Mouse (Mus musculus): ENCODE data around the gene Ybey. TPM values are rescaled to one million over a fixed set of nuclear protein-coding genes. Genes with fewer than 3 reads are reported as not detected.

The Ybey gene
- polyA plus RNA-seq, 1 experiment from 2014 or later = 4.7 TPM

GRCm38 (mm10) chr10:76489205-76489604, 20.3 kb upstream of the Ybey start:
- 89% methylated on average over 15 of the region's 15 CpGs for WGBS
- H3K36me3 ChIP-seq (ENCODE audit: control insufficient read depth, insufficient read depth, low read length) = peaks cover 93% of the 10 kb centered on the region
- no peak overlapping the region for H3K4me2 ChIP-seq (ENCODE audit: low read length)

GRCm38 (mm10) chr10:76488265-76488664, 19.4 kb upstream of the Ybey start:
- H3K9ac ChIP-seq (ENCODE audit: low read length) = no peak overlapping the region
- WGBS = 95% methylated on average over 8 of the region's 8 CpGs
- H3K36me3 ChIP-seq (ENCODE audit: control insufficient read depth, insufficient read depth, low read length) = peaks cover 93% of the 10 kb centered on the region
- DNase-seq (ENCODE audit: low spot score) (no peak), ATAC-seq (replicated peaks; ENCODE audit: low FRiP score, low TSS enrichment, low read depth) (no peak)
- H3K27ac ChIP-seq (ENCODE audit: low read depth) = no peak overlapping the region
- no peaks in the 10 kb centered on the region for H3K27me3 ChIP-seq (replicated peaks; ENCODE audit: control insufficient read depth, insufficient read depth, low read length)
- H3K4me2 ChIP-seq (ENCODE audit: low read length) = no peak overlapping the region
- no peak overlapping the region for H3K4me3 ChIP-seq (ENCODE audit: low read depth, low read length)
- no peaks in the 10 kb centered on the region for H3K9me3 ChIP-seq (ENCODE audit: control insufficient read depth, low read length)
- H3K4me1 ChIP-seq (replicated peaks; ENCODE audit: control insufficient read depth, insufficient read depth, low read length) = no peaks in the 10 kb centered on the region

More at GRCm38 (mm10) chr10:76489205-76489604, 20.3 kb upstream of the Ybey start:
- Histone ChIP-seq H3K27me3 (replicated peaks; ENCODE audit: control insufficient read depth, insufficient read depth, low read length) (no peaks in the 10 kb centered on the region), H3K4me3 (ENCODE audit: low read depth, low read length) (no peak overlapping the region), H3K4me1 (replicated peaks; ENCODE audit: control insufficient read depth, insufficient read depth, low read length) (no peaks in the 10 kb centered on the region), H3K9ac (ENCODE audit: low read length) (no peak overlapping the region), H3K27ac (ENCODE audit: low read depth) (no peak overlapping the region), H3K9me3 (ENCODE audit: control insufficient read depth, low read length) (no peaks in the 10 kb centered on the region)
- no peak for ATAC-seq (replicated peaks; ENCODE audit: low FRiP score, low TSS enrichment, low read depth)
- no peak for DNase-seq (ENCODE audit: low spot score)

GRCm38 (mm10) chr10:76486302-76486701, 17.4 kb upstream of the Ybey start:
- H3K36me3 ChIP-seq (ENCODE audit: control insufficient read depth, insufficient read depth, low read length) = peaks cover 97% of the 10 kb centered on the region

GRCm38 (mm10) chr10:76481480-76481879, 12.6 kb upstream of the Ybey start:
- H3K9ac ChIP-seq (ENCODE audit: low read length) = no peak overlapping the region
- no peaks in the 10 kb centered on the region for H3K9me3 ChIP-seq (ENCODE audit: control insufficient read depth, low read length)
- no peaks in the 10 kb centered on the region for H3K27me3 ChIP-seq (replicated peaks; ENCODE audit: control insufficient read depth, insufficient read depth, low read length)
- no peaks in the 10 kb centered on the region for H3K4me1 ChIP-seq (replicated peaks; ENCODE audit: control insufficient read depth, insufficient read depth, low read length)
- 91% methylated on average over 6 of the region's 6 CpGs for WGBS
- no peak for DNase-seq (ENCODE audit: low spot score)
- no peak for ATAC-seq (replicated peaks; ENCODE audit: low FRiP score, low TSS enrichment, low read depth)
- H3K4me2 ChIP-seq (ENCODE audit: low read length) = no peak overlapping the region
- H3K27ac ChIP-seq (ENCODE audit: low read depth) = no peak overlapping the region
- H3K4me3 ChIP-seq (ENCODE audit: low read depth, low read length) = no peak overlapping the region
- peaks cover 96% of the 10 kb centered on the region for H3K36me3 ChIP-seq (ENCODE audit: control insufficient read depth, insufficient read depth, low read length)

More at GRCm38 (mm10) chr10:76486302-76486701, 17.4 kb upstream of the Ybey start:
- H3K4me1 ChIP-seq (replicated peaks; ENCODE audit: control insufficient read depth, insufficient read depth, low read length) = no peaks in the 10 kb centered on the region
- H3K9me3 ChIP-seq (ENCODE audit: control insufficient read depth, low read length) = no peaks in the 10 kb centered on the region
- no peak overlapping the region for H3K27ac ChIP-seq (ENCODE audit: low read depth)
- no peak overlapping the region for H3K4me3 ChIP-seq (ENCODE audit: low read depth, low read length)
- WGBS = 90% methylated on average over 2 of the region's 2 CpGs
- H3K27me3 ChIP-seq (replicated peaks; ENCODE audit: control insufficient read depth, insufficient read depth, low read length) = no peaks in the 10 kb centered on the region
- H3K4me2 ChIP-seq (ENCODE audit: low read length) = no peak overlapping the region
- DNase-seq (ENCODE audit: low spot score) = no peak
- no peak for ATAC-seq (replicated peaks; ENCODE audit: low FRiP score, low TSS enrichment, low read depth)
- no peak overlapping the region for H3K9ac ChIP-seq (ENCODE audit: low read length)

GRCm38 (mm10) chr10:76480851-76481250, 11.9 kb upstream of the Ybey start:
- Histone ChIP-seq H3K4me3 (ENCODE audit: low read depth, low read length) (no peak overlapping the region), H3K27me3 (replicated peaks; ENCODE audit: control insufficient read depth, insufficient read depth, low read length) (no peaks in the 10 kb centered on the region), H3K9ac (ENCODE audit: low read length) (no peak overlapping the region), H3K4me1 (replicated peaks; ENCODE audit: control insufficient read depth, insufficient read depth, low read length) (no peaks in the 10 kb centered on the region), H3K27ac (ENCODE audit: low read depth) (no peak overlapping the region), H3K36me3 (ENCODE audit: control insufficient read depth, insufficient read depth, low read length) (peaks cover 96% of the 10 kb centered on the region), H3K4me2 (ENCODE audit: low read length) (no peak overlapping the region), H3K9me3 (ENCODE audit: control insufficient read depth, low read length) (no peaks in the 10 kb centered on the region)
- ATAC-seq (replicated peaks; ENCODE audit: low FRiP score, low TSS enrichment, low read depth) (no peak), DNase-seq (ENCODE audit: low spot score) (no peak)
- WGBS = 97% methylated on average over 12 of the region's 13 CpGs

GRCm38 (mm10) chr10:76473759-76474158, 4.8 kb upstream of the Ybey start:
- no peak overlapping the region for H3K4me3 ChIP-seq (ENCODE audit: low read depth, low read length)
- no peaks in the 10 kb centered on the region for H3K9me3 ChIP-seq (ENCODE audit: control insufficient read depth, low read length)
- H3K36me3 ChIP-seq (ENCODE audit: control insufficient read depth, insufficient read depth, low read length) = peaks cover 76% of the 10 kb centered on the region
- H3K27me3 ChIP-seq (replicated peaks; ENCODE audit: control insufficient read depth, insufficient read depth, low read length) = no peaks in the 10 kb centered on the region
- DNase-seq (ENCODE audit: low spot score) (no peak), ATAC-seq (replicated peaks; ENCODE audit: low FRiP score, low TSS enrichment, low read depth) (no peak)
- no peak overlapping the region for H3K4me2 ChIP-seq (ENCODE audit: low read length)
- WGBS = 92% methylated on average over 5 of the region's 5 CpGs
- no peak overlapping the region for H3K27ac ChIP-seq (ENCODE audit: low read depth)
- no peaks in the 10 kb centered on the region for H3K4me1 ChIP-seq (replicated peaks; ENCODE audit: control insufficient read depth, insufficient read depth, low read length)
- H3K9ac ChIP-seq (ENCODE audit: low read length) = no peak overlapping the region

GRCm38 (mm10) chr10:76462721-76463120, 6.2 kb downstream of the Ybey start:
- Histone ChIP-seq H3K36me3 (ENCODE audit: control insufficient read depth, insufficient read depth, low read length) (no peaks in the 10 kb centered on the region), H3K9ac (ENCODE audit: low read length) (no peak overlapping the region), H3K4me2 (ENCODE audit: low read length) (no peak overlapping the region), H3K27me3 (replicated peaks; ENCODE audit: control insufficient read depth, insufficient read depth, low read length) (no peaks in the 10 kb centered on the region), H3K4me1 (replicated peaks; ENCODE audit: control insufficient read depth, insufficient read depth, low read length) (no peaks in the 10 kb centered on the region), H3K9me3 (ENCODE audit: control insufficient read depth, low read length) (0 out of 2 replicates have a peak, but pooled peaks cover 3% of the 10 kb centered on the region), H3K27ac (ENCODE audit: low read depth) (no peak overlapping the region), H3K4me3 (ENCODE audit: low read depth, low read length) (no peak overlapping the region)
- ATAC-seq (replicated peaks; ENCODE audit: low FRiP score, low TSS enrichment, low read depth) (no peak), DNase-seq (ENCODE audit: low spot score) (no peak)
- WGBS = 86% methylated on average over 6 of the region's 6 CpGs

GRCm38 (mm10) chr10:76462312-76462711, 6.6 kb downstream of the Ybey start:
- WGBS = 89% methylated on average over 7 of the region's 7 CpGs
- H3K4me3 ChIP-seq (ENCODE audit: low read depth, low read length) = no peak overlapping the region

GRCm38 (mm10) chr10:76461255-76461654, 7.7 kb downstream of the Ybey start:
- Histone ChIP-seq H3K4me1 (replicated peaks; ENCODE audit: control insufficient read depth, insufficient read depth, low read length) (no peaks in the 10 kb centered on the region), H3K9me3 (ENCODE audit: control insufficient read depth, low read length) (0 out of 2 replicates have a peak, but pooled peaks cover 3% of the 10 kb centered on the region), H3K4me2 (ENCODE audit: low read length) (no peak overlapping the region), H3K27me3 (replicated peaks; ENCODE audit: control insufficient read depth, insufficient read depth, low read length) (no peaks in the 10 kb centered on the region), H3K4me3 (ENCODE audit: low read depth, low read length) (no peak overlapping the region), H3K9ac (ENCODE audit: low read length) (no peak overlapping the region), H3K36me3 (ENCODE audit: control insufficient read depth, insufficient read depth, low read length) (no peaks in the 10 kb centered on the region), H3K27ac (ENCODE audit: low read depth) (no peak overlapping the region)
- 83% methylated on average over 1 of the region's 1 CpGs for WGBS
- DNase-seq (ENCODE audit: low spot score) (no peak), ATAC-seq (replicated peaks; ENCODE audit: low FRiP score, low TSS enrichment, low read depth) (no peak)

More at GRCm38 (mm10) chr10:76462312-76462711, 6.6 kb downstream of the Ybey start:
- H3K4me1 ChIP-seq (replicated peaks; ENCODE audit: control insufficient read depth, insufficient read depth, low read length) = no peaks in the 10 kb centered on the region
- DNase-seq (ENCODE audit: low spot score) (no peak), ATAC-seq (replicated peaks; ENCODE audit: low FRiP score, low TSS enrichment, low read depth) (no peak)
- no peaks in the 10 kb centered on the region for H3K27me3 ChIP-seq (replicated peaks; ENCODE audit: control insufficient read depth, insufficient read depth, low read length)
- H3K27ac ChIP-seq (ENCODE audit: low read depth) = no peak overlapping the region
- H3K9ac ChIP-seq (ENCODE audit: low read length) = no peak overlapping the region
- no peaks in the 10 kb centered on the region for H3K36me3 ChIP-seq (ENCODE audit: control insufficient read depth, insufficient read depth, low read length)
- H3K9me3 ChIP-seq (ENCODE audit: control insufficient read depth, low read length) = 0 out of 2 replicates have a peak, but pooled peaks cover 3% of the 10 kb centered on the region
- H3K4me2 ChIP-seq (ENCODE audit: low read length) = no peak overlapping the region

All from intestine, embryonic 14.5 days (tissue).